Mouse (Mus musculus): ENCODE measurements around the gene Galnt2. TPM values are rescaled to one million over a fixed set of nuclear protein-coding genes. Genes with fewer than 3 reads are reported as not detected.

Galnt2 gene
- polyA plus RNA-seq, 1 experiment from 2014 or later, result 77.9 TPM

DNA sequence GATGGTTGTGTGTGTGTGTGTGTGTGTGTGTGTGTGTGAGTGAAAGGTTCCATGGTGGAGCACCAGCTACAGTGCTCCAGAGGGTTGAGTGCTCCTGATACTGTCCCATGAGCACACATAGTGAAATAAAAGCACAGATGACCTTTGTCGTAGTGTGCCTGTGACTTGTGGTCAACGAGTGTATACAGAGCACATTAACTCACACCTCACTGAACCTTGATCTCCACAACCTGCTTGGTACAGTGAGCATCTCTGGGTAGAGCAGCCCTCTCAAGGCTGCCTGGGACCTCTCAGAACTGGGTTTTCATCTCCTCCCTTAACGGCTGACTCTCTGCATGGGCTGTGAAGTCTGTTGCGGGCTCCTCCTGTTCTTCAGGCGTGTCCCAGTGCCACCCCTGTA lies 60.5 kb downstream of the Galnt2 start:
- 86% methylated on average over 5 of the region's 5 CpGs for WGBS
- no peak overlapping the region for H3K4me2 ChIP-seq
- ATAC-seq (ENCODE audit: insufficient number of reproducible peaks, low FRiP score), result no peak
- H3K4me1 ChIP-seq (replicated peaks), result peaks cover 46% of the 10 kb centered on the region
- H3K27me3 ChIP-seq (replicated peaks), result no peaks in the 10 kb centered on the region
- no peaks in the 10 kb centered on the region for H3K9me3 ChIP-seq (replicated peaks)
- no peak overlapping the region for H3K9ac ChIP-seq
- H3K4me3 ChIP-seq, result no peak overlapping the region
- 0 out of 2 replicates have a peak, but pooled peaks cover 11% of the 10 kb centered on the region for H3K36me3 ChIP-seq
- H3K27ac ChIP-seq (ENCODE audit: poor library complexity, severe bottlenecking), result no peak overlapping the region

DNA sequence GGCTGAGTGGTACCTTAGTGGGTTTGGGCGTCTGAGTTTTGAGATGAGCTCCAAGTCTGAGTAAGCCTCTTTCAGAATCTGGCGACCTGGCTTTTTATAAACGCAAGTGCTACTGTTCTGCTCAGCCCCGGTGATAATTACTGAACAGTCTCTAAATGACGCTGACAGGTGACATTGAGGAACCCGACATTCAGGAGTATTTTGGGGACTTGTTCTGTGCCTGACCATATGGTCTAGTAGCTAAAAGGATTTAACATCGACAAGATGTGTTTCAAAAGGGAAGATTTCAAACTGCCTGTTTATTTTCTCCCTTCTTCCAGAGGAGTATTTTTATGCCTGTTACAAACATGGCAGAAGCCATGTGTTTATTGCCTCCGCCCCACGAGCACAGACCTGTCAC lies 61.8 kb downstream of the Galnt2 start:
- H3K4me3 ChIP-seq, result no peak overlapping the region
- H3K9me3 ChIP-seq (replicated peaks), result no peaks in the 10 kb centered on the region
- no peak overlapping the region for H3K9ac ChIP-seq
- H3K27me3 ChIP-seq (replicated peaks), result no peaks in the 10 kb centered on the region
- ATAC-seq (ENCODE audit: insufficient number of reproducible peaks, low FRiP score), result no peak
- 0 out of 2 replicates have a peak, but pooled peaks cover 11% of the 10 kb centered on the region for H3K36me3 ChIP-seq
- peaks cover 35% of the 10 kb centered on the region for H3K4me1 ChIP-seq (replicated peaks)
- H3K27ac ChIP-seq (ENCODE audit: poor library complexity, severe bottlenecking), result no peak overlapping the region
- 72% methylated on average over 9 of the region's 9 CpGs for WGBS
- H3K4me2 ChIP-seq, result no peak overlapping the region

DNA sequence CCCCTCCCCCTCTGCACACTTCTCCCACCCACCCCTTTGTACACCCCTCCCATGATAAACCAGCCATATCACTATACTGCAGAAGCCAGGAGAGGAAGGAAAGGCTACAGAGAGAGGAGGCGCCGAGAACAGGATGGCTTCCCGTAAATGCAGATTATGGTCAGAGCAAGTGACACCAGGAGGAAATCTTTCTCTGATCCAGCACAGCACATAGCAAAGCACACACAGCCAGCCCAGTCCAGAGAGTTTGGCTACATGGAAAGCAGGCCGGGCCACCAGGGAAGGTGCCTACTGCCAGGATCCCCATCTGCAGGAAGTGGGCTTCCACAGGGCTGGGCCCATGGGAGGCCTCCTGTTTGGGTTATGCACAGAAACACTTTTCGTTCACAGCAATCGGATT lies 63.2 kb downstream of the Galnt2 start:
- Histone ChIP-seq H3K4me2 (peak overlapping the region; percentile 18; the same call in 1 of the 2 replicates), H3K9ac (no peak overlapping the region), H3K9me3 (replicated peaks) (no peaks in the 10 kb centered on the region), H3K4me1 (replicated peaks) (peaks cover 35% of the 10 kb centered on the region), H3K36me3 (0 out of 2 replicates have a peak, but pooled peaks cover 11% of the 10 kb centered on the region), H3K4me3 (no peak overlapping the region), H3K27ac (ENCODE audit: poor library complexity, severe bottlenecking) (peak overlapping the region; percentile 67), H3K27me3 (replicated peaks) (no peaks in the 10 kb centered on the region)
- 55% methylated on average over 6 of the region's 6 CpGs for WGBS
- peak; percentile 75 for ATAC-seq (ENCODE audit: insufficient number of reproducible peaks, low FRiP score)

DNA sequence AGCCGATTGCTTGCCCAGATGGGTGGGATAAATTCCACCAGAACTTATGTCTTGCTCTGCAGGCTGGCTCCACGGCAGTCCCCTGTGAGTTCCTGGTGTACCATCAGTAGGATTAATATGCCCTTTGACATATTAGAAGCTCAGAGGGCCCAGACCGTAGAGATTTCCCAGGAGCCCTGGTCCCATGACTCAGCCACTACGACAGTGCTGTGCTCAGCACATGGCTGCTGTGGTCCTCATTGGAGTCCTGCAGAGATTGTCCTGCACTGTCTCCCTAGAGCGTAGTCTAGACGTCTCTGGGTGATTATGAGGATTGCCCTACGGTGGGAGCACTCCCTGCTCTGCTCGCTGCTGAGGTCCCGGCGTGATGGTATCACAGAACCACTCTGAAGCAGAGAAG lies 63.7 kb downstream of the Galnt2 start:
- Histone ChIP-seq H3K27ac (ENCODE audit: poor library complexity, severe bottlenecking) (peak overlapping the region; percentile 67), H3K4me3 (no peak overlapping the region), H3K9me3 (replicated peaks) (no peaks in the 10 kb centered on the region), H3K27me3 (replicated peaks) (no peaks in the 10 kb centered on the region), H3K36me3 (0 out of 2 replicates have a peak, but pooled peaks cover 11% of the 10 kb centered on the region), H3K4me1 (replicated peaks) (peaks cover 35% of the 10 kb centered on the region), H3K9ac (no peak overlapping the region), H3K4me2 (no peak overlapping the region)
- no peak for ATAC-seq (ENCODE audit: insufficient number of reproducible peaks, low FRiP score)
- WGBS, result 55% methylated on average over 10 of the region's 10 CpGs

DNA sequence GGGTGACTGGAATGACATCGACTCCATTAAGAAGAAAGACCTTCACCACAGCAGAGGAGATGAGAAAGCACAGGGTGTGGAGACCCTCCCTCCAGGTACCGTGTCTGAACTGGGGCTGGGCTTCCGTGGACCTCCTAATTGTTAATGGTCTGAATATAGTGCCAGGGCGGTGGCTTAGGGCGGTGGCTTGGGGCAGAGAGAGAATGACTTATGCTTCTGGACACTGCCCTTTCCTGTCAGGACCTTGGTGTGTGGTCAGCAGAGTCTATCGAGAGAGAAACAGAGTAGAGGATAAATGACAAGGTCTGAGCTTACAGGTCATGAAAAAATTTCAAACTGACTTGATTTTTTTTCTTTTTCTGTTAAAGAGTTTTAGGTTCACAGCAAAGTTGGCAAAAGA lies 64.2 kb downstream of the Galnt2 start:
- H3K9me3 ChIP-seq (replicated peaks), result no peaks in the 10 kb centered on the region
- no peak overlapping the region for H3K4me2 ChIP-seq
- 0 out of 2 replicates have a peak, but pooled peaks cover 11% of the 10 kb centered on the region for H3K36me3 ChIP-seq
- no peak overlapping the region for H3K9ac ChIP-seq
- no peaks in the 10 kb centered on the region for H3K27me3 ChIP-seq (replicated peaks)
- WGBS, result 77% methylated on average over 6 of the region's 6 CpGs
- peak overlapping the region; percentile 67 for H3K27ac ChIP-seq (ENCODE audit: poor library complexity, severe bottlenecking)
- peaks cover 35% of the 10 kb centered on the region for H3K4me1 ChIP-seq (replicated peaks)
- no peak overlapping the region for H3K4me3 ChIP-seq
- ATAC-seq (ENCODE audit: insufficient number of reproducible peaks, low FRiP score), result no peak

DNA sequence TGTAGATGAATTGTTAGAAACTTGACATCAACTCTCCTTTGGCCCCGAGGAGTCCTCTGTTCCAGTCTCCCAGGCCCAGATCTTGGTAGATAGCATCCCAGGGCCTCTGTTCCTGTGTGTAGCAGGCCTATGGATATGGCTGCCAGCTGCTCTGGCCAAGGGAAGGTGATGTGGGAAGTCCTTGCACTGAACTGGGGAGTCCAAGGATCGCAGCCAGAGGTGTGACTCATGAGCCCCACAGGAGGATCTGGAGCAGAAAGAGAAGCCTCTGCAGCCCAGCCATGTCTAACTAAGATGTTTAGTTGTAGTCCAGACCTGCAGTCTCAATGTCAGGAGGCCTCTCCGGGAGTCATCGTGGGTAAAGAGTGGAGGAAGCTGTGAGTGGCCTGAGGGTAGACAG lies 70.3 kb downstream of the Galnt2 start:
- ATAC-seq (ENCODE audit: insufficient number of reproducible peaks, low FRiP score), result no peak
- no peak overlapping the region for H3K9ac ChIP-seq
- 71% methylated on average over 4 of the region's 4 CpGs for WGBS
- H3K27ac ChIP-seq (ENCODE audit: poor library complexity, severe bottlenecking), result no peak overlapping the region
- H3K4me3 ChIP-seq, result no peak overlapping the region
- H3K36me3 ChIP-seq, result peaks cover 8% of the 10 kb centered on the region; the same call in 1 of the 2 replicates
- no peak overlapping the region for H3K4me2 ChIP-seq
- H3K4me1 ChIP-seq (replicated peaks), result peaks cover 35% of the 10 kb centered on the region
- no peaks in the 10 kb centered on the region for H3K9me3 ChIP-seq (replicated peaks)
- no peaks in the 10 kb centered on the region for H3K27me3 ChIP-seq (replicated peaks)

DNA sequence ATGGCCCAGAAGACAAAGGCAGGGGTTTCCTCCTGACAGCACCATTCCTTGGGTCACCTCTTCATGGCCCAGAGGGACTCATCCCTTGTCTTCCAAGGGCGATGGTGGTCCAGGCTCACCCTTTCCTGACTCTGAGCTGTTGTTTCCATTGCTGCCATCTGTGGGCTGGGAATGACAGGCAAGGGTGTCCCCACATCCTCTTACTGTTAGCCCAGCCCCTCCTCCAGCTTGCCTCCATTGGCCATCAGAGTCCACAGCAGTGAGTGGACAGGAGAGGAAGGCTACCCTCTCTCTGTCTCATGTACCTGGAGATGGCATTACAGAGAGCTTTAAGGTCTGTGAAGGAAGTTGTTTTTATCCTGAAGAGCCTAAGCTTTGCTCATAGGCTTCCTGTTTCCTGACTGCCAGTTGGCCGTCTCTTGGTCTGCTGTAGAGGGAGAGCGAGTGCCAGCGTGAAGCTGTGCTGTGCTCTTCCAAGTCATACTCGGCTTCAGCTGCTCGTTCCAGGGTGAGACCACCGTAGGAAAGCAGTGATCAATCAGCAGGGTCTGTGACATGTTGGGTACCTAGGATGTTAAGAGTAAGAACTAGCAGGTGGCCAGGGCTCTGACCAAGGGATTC lies 70.9 kb downstream of the Galnt2 start:
- no peak for ATAC-seq (ENCODE audit: insufficient number of reproducible peaks, low FRiP score)
- H3K4me1 ChIP-seq (replicated peaks), result peaks cover 39% of the 10 kb centered on the region

DNA sequence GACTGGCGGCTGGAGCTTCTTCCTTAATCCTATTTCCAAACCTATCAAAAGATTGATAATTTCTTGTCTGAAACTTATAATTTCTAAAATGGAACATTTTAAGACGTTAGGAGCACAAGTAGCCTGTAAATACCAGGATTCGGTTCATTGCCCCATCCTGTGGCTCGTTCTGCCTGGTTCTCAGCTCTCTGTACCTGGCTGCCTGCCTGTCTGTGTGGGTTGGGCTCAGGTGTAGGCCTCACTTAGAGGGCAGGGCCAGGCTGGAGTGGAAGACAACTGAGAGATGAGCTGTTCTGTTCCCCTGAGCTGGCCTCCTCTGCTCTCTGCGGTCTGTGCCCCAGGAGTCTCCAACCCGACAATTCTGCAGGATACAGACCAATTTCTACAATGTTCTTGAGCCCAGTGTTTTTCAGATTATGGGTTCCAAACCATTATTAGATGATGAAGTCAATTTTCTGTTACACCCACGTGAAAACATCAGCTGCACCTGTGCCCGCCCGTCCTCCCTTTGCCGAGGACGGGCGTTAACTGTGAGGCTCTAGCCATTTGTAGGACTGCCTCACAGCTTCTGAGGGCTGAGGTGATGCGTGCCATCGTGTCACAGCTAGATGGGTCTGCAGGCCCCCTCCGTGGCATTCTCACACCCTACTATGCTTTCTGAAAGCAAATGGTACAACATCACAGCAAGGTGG lies 72.2 kb downstream of the Galnt2 start:
- no peak overlapping the region for H3K4me2 ChIP-seq
- H3K9me3 ChIP-seq (replicated peaks), result no peaks in the 10 kb centered on the region
- ATAC-seq (ENCODE audit: insufficient number of reproducible peaks, low FRiP score), result no peak
- H3K27me3 ChIP-seq (replicated peaks), result no peaks in the 10 kb centered on the region
- WGBS, result 82% methylated on average over 15 of the region's 15 CpGs
- no peak overlapping the region for H3K27ac ChIP-seq (ENCODE audit: poor library complexity, severe bottlenecking)
- H3K4me1 ChIP-seq (replicated peaks), result peaks cover 39% of the 10 kb centered on the region
- no peak overlapping the region for H3K4me3 ChIP-seq
- no peak overlapping the region for H3K9ac ChIP-seq
- H3K36me3 ChIP-seq, result peaks cover 14% of the 10 kb centered on the region; the same call in 1 of the 2 replicates

More for the DNA sequence above, 70.9 kb downstream of the Galnt2 start:
- H3K27ac ChIP-seq (ENCODE audit: poor library complexity, severe bottlenecking), result no peak overlapping the region
- no peak overlapping the region for H3K4me2 ChIP-seq
- peaks cover 10% of the 10 kb centered on the region; the same call in 1 of the 2 replicates for H3K36me3 ChIP-seq
- H3K4me3 ChIP-seq, result no peak overlapping the region
- no peaks in the 10 kb centered on the region for H3K9me3 ChIP-seq (replicated peaks)
- no peaks in the 10 kb centered on the region for H3K27me3 ChIP-seq (replicated peaks)
- no peak overlapping the region for H3K9ac ChIP-seq
- 66% methylated on average over 7 of the region's 7 CpGs for WGBS

DNA sequence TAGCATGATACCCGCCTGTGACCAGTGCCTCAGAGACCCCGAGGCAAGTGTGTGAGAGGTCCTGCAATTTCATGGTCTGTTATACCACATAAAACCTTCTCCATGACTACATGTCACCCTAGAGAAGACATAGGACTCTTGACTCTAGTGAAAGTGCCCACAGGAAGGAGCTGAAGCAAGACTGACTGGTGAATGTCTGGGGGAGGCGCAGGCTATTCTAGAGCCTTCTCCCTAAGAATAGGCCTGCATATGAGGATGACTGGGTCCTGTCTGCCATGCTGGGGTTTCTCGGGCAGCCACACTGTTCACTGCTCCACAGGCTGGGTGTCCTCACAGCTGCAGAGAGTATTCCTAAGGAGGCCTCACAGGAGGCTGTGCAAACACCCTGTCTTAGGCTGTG lies 73.0 kb downstream of the Galnt2 start:
- Histone ChIP-seq H3K4me1 (replicated peaks) (peaks cover 39% of the 10 kb centered on the region), H3K27ac (ENCODE audit: poor library complexity, severe bottlenecking) (no peak overlapping the region), H3K4me2 (no peak overlapping the region), H3K9ac (no peak overlapping the region), H3K4me3 (no peak overlapping the region), H3K9me3 (replicated peaks) (no peaks in the 10 kb centered on the region), H3K36me3 (peaks cover 14% of the 10 kb centered on the region; the same call in 1 of the 2 replicates), H3K27me3 (replicated peaks) (no peaks in the 10 kb centered on the region)
- ATAC-seq (ENCODE audit: insufficient number of reproducible peaks, low FRiP score), result no peak
- 78% methylated on average over 4 of the region's 4 CpGs for WGBS

DNA sequence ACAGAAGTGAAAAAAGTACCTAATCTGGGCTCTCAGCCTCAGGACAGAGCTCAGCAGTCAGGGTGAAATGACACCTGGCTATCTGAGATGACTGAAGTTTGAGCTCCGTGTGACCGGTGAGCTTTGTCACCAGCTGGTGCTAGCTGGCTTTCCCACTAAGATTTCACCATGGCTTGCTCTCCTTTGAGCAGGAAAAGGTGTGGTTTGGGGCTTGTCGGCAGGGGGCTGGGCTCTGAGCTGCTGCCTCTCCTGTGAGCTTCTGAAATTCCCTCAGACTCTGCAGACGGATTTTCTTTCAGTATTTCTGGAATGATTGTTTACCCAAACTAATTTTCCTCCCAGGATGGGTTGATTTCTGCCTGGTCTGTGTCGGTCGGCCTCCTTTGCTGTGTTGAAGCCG lies 75.4 kb downstream of the Galnt2 start:
- no peak overlapping the region for H3K4me2 ChIP-seq
- WGBS, result 46% methylated on average over 7 of the region's 7 CpGs
- H3K9me3 ChIP-seq (replicated peaks), result no peaks in the 10 kb centered on the region
- no peak for ATAC-seq (ENCODE audit: insufficient number of reproducible peaks, low FRiP score)
- H3K4me1 ChIP-seq (replicated peaks), result peaks cover 38% of the 10 kb centered on the region
- no peak overlapping the region for H3K4me3 ChIP-seq
- no peak overlapping the region for H3K9ac ChIP-seq
- no peaks in the 10 kb centered on the region for H3K27me3 ChIP-seq (replicated peaks)
- H3K36me3 ChIP-seq, result peaks cover 18% of the 10 kb centered on the region; the same call in 1 of the 2 replicates
- H3K27ac ChIP-seq (ENCODE audit: poor library complexity, severe bottlenecking), result no peak overlapping the region

DNA sequence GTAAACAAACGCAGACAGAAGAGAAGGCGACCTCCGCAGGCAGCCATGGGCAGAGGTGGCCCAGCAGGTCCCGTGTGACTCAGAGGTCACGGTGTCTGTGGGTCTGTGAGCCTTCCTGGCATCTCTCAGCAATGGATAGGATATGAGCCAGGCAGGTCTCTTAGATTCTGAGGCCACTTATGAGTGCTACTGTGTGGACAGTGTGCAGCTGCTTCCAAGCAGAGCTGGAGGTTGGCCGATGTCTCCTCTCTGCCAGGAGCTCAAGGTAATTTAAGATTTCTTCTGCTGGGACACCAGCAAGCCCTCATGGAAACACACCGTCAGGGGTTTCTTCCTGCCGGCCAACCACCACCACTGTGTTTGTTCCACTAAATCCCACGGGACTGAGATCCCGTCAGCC lies 76.5 kb downstream of the Galnt2 start:
- Histone ChIP-seq H3K4me2 (no peak overlapping the region), H3K4me3 (no peak overlapping the region), H3K4me1 (replicated peaks) (peaks cover 28% of the 10 kb centered on the region), H3K9ac (no peak overlapping the region), H3K27me3 (replicated peaks) (no peaks in the 10 kb centered on the region), H3K9me3 (replicated peaks) (no peaks in the 10 kb centered on the region), H3K27ac (ENCODE audit: poor library complexity, severe bottlenecking) (no peak overlapping the region), H3K36me3 (peaks cover 18% of the 10 kb centered on the region; the same call in 1 of the 2 replicates)
- no peak for ATAC-seq (ENCODE audit: insufficient number of reproducible peaks, low FRiP score)
- 90% methylated on average over 10 of the region's 10 CpGs for WGBS
